Mouse (Mus musculus): ENCODE measurements around the gene Bivm.

DNA sequence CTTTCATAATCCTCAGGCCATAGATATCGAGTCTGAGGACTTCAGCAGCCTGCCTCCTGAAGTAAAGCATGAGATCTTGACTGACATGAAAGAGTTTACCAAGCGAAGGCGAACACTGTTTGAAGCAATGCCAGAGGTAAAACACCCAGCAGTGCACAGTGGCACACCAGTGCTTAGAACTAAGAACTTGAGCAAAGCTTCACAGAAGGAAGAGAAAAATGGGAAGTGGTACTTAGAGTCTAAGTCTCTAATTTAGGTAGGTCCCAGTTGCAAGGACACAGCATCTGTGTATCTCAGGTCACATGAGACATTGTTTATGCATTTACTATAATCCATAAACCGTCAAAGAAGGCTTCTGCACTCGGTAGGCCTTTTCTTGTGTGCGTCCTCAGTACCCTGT, 43.1 kb downstream of the Bivm start:
- TF ChIP-seq CTCF (conservative IDR thresholded peaks at IDR 0.05; ENCODE audit: low read length) (no peak), NANOG (IDR thresholded peaks at IDR 0.05; ENCODE audit: borderline replicate concordance, low read length) (no peak), POU5F1 (IDR thresholded peaks at IDR 0.05; ENCODE audit: borderline replicate concordance, low read length) (no peak)
